Mouse (Mus musculus) stomach, postnatal 0 days (tissue): ENCODE results near the gene Lpar2. TPM values are rescaled to one million over a fixed set of nuclear protein-coding genes. Genes with fewer than 3 reads are reported as not detected.
A peak's percentile ranks its signal among the peaks of the same experiment; 100 is the strongest.

Experiments
- ATAC-seq: fragments of 200-750 bp; cut with Nextera tagmentation; 2 replicates; pipeline ENCODE4 v1.8.0; 2017; ENCODE audit not compliant: low FRiP score, low TSS enrichment
- DNase-seq: peaks from one replicate; pipeline ENCODE4 v3.0.0-alpha.2; 2016; ENCODE audit warnings: low spot score
- H3K27ac ChIP-seq: fragments of 300-500 bp; sonication (generic); replicated peaks from 2 replicates; pipeline ENCODE4 v1.5.1; 2014; ENCODE audit warnings: mild to moderate bottlenecking, control low read depth
- H3K27me3 ChIP-seq: fragments of 300-500 bp; sonication (generic); 2 replicates; pipeline ENCODE4 v1.6.1; 2014; ENCODE audit warnings: low read length; ENCODE audit not compliant: control insufficient read depth, insufficient read depth
- H3K36me3 ChIP-seq: fragments of 300-500 bp; sonication (generic); 2 replicates; pipeline ENCODE4 v1.6.1; 2014; ENCODE audit warnings: low read length, mixed read lengths; ENCODE audit not compliant: control insufficient read depth, insufficient read depth
- H3K4me1 ChIP-seq: fragments of 300-500 bp; sonication (generic); replicated peaks from 2 replicates; pipeline ENCODE4 v1.6.1; 2014; ENCODE audit warnings: antibody characterized with exemption; ENCODE audit not compliant: control insufficient read depth, insufficient read depth
- H3K4me2 ChIP-seq: fragments of 300-500 bp; sonication (generic); replicated peaks from 2 replicates; pipeline ENCODE4 v1.6.1; 2014; ENCODE audit warnings: low read depth, mild to moderate bottlenecking, control low read depth, moderate library complexity
- H3K4me3 ChIP-seq: fragments of 300-500 bp; sonication (generic); 2 replicates; pipeline ENCODE4 v1.5.1; 2014; ENCODE audit warnings: low read depth, low read length, control low read depth
- H3K9ac ChIP-seq: fragments of 300-500 bp; sonication (generic); 2 replicates; pipeline ENCODE4 v1.6.1; 2014; ENCODE audit warnings: mild to moderate bottlenecking, low read length, control low read depth, mixed read lengths
- H3K9me3 ChIP-seq: fragments of 300-500 bp; sonication (generic); 2 replicates; pipeline ENCODE4 v1.6.1; 2016; ENCODE audit warnings: low read length; ENCODE audit not compliant: control insufficient read depth
- CTCF ChIP-seq: IDR thresholded peaks from 2 replicates; pipeline ENCODE4 v1.5.1; 2016; ENCODE audit warnings: antibody characterized with exemption, low read depth, mild to moderate bottlenecking, moderate library complexity
- EP300 ChIP-seq: optimal IDR thresholded peaks from 2 replicates; pipeline ENCODE3; 2016; ENCODE audit warnings: antibody characterized with exemption
- WGBS: fragments of 180-500 bp; shearing (Covaris S2); extraction: QIAGEN DNeasy Blood & Tissue Kit; methylation state at CpG from one replicate; pipeline ENCODE4 v1.1.7; 2014; 5-methylcytosine and 5-hydroxymethylcytosine counted together
- polyA plus RNA-seq: library from polyadenylated mRNA; unstranded; fragments of >200 nt; fragmentation: Nextera tagmentation; extraction: Ambion mirVana; gene quantifications from 2 replicates; pipeline ENCODE4 v1.2.1, GENCODE M21; 2015

Lpar2 gene
- polyA plus RNA-seq, 1 experiment from 2014 or later, result 0.24 TPM

GRCm38 (mm10) chr8:69848951-69849350 is 26.7 kb downstream of the Lpar2 start:
- ATAC-seq (peak; percentile 96), DNase-seq (peak; percentile 81)
- 45% methylated on average over 8 of the region's 8 CpGs for WGBS
- H3K4me2 ChIP-seq, result no peak overlapping the region
- H3K36me3 ChIP-seq, result no peaks in the 10 kb centered on the region
- peak overlapping the region; percentile 80 for H3K27ac ChIP-seq
- H3K4me1 ChIP-seq, result no peaks in the 10 kb centered on the region
- no peaks in the 10 kb centered on the region for H3K27me3 ChIP-seq
- no peaks in the 10 kb centered on the region for H3K9me3 ChIP-seq
- no peak overlapping the region for H3K4me3 ChIP-seq
- no peak for TF ChIP-seq EP300
- no peak for TF ChIP-seq CTCF
- no peak overlapping the region for H3K9ac ChIP-seq

- H3K4me2 ChIP-seq, result no peak overlapping the region
- no peak overlapping the region for H3K27ac ChIP-seq
- no peaks in the 10 kb centered on the region for H3K9me3 ChIP-seq
- H3K4me3 ChIP-seq, result no peak overlapping the region
- no peaks in the 10 kb centered on the region for H3K4me1 ChIP-seq
- no peaks in the 10 kb centered on the region for H3K27me3 ChIP-seq
- H3K9ac ChIP-seq, result no peak overlapping the region
- peak; percentile 51 for DNase-seq
- no peaks in the 10 kb centered on the region for H3K36me3 ChIP-seq
- ATAC-seq, result no peak
- TF ChIP-seq EP300, result no peak
- peak; percentile 62 for TF ChIP-seq CTCF
- WGBS, result 48% methylated on average over 3 of the region's 3 CpGs
These were observed 27.7 kb downstream of the Lpar2 start for GRCm38 (mm10) chr8:69849899-69850298.

GRCm38 (mm10) chr8:69850926-69851506 is 28.8 kb downstream of the Lpar2 start:
- DNase-seq (peak; percentile 53), ATAC-seq (peak; percentile 11; the same call in 1 of the 2 replicates)
- no peak overlapping the region for H3K9ac ChIP-seq
- no peak overlapping the region for H3K4me2 ChIP-seq
- no peaks in the 10 kb centered on the region for H3K9me3 ChIP-seq
- 79% methylated on average over 7 of the region's 7 CpGs for WGBS
- no peak overlapping the region for H3K4me3 ChIP-seq
- H3K4me1 ChIP-seq, result no peaks in the 10 kb centered on the region
- TF ChIP-seq EP300, result no peak
- no peak for TF ChIP-seq CTCF
- peak overlapping the region; percentile 56; the same call in 1 of the 2 replicates for H3K27ac ChIP-seq
- H3K27me3 ChIP-seq, result no peaks in the 10 kb centered on the region
- no peaks in the 10 kb centered on the region for H3K36me3 ChIP-seq

GRCm38 (mm10) chr8:69853869-69854268 is 31.6 kb downstream of the Lpar2 start:
- Histone ChIP-seq H3K4me2 (no peak overlapping the region), H3K27ac (no peak overlapping the region), H3K9me3 (no peaks in the 10 kb centered on the region), H3K4me1 (no peaks in the 10 kb centered on the region), H3K4me3 (no peak overlapping the region), H3K36me3 (no peaks in the 10 kb centered on the region), H3K9ac (no peak overlapping the region), H3K27me3 (no peaks in the 10 kb centered on the region)
- no peak for DNase-seq
- TF ChIP-seq EP300 (no peak), CTCF (0 out of 2 replicates have a peak, but pooled peaks have one; percentile 4)
- 89% methylated on average over 10 of the region's 10 CpGs for WGBS
- ATAC-seq, result no peak

GRCm38 (mm10) chr8:69860807-69861206 is 38.6 kb downstream of the Lpar2 start:
- ATAC-seq (no peak), DNase-seq (no peak)
- no peak for TF ChIP-seq EP300
- TF ChIP-seq CTCF, result peak; percentile 49
- no peaks in the 10 kb centered on the region for H3K9me3 ChIP-seq
- no peaks in the 10 kb centered on the region for H3K36me3 ChIP-seq
- H3K27me3 ChIP-seq, result no peaks in the 10 kb centered on the region
- H3K4me1 ChIP-seq, result no peaks in the 10 kb centered on the region
- no peak overlapping the region for H3K27ac ChIP-seq
- WGBS, result 60% methylated on average over 4 of the region's 4 CpGs
- H3K9ac ChIP-seq, result no peak overlapping the region
- no peak overlapping the region for H3K4me2 ChIP-seq
- H3K4me3 ChIP-seq, result no peak overlapping the region

GRCm38 (mm10) chr8:69861251-69861650 is 39.0 kb downstream of the Lpar2 start:
- no peak overlapping the region for H3K4me3 ChIP-seq
- H3K9me3 ChIP-seq, result no peaks in the 10 kb centered on the region
- ATAC-seq (no peak), DNase-seq (no peak)
- H3K36me3 ChIP-seq, result no peaks in the 10 kb centered on the region
- no peaks in the 10 kb centered on the region for H3K4me1 ChIP-seq
- no peaks in the 10 kb centered on the region for H3K27me3 ChIP-seq
- no peak overlapping the region for H3K9ac ChIP-seq
- WGBS, result 54% methylated on average over 2 of the region's 2 CpGs
- TF ChIP-seq EP300 (no peak), CTCF (no peak)
- H3K4me2 ChIP-seq, result no peak overlapping the region
- no peak overlapping the region for H3K27ac ChIP-seq
